ENCODE assay signal across 8 mouse cellular contexts in genomic region chr2:39189961-39190560, GRCm38 (mm10). TPM values are rescaled to one million over a fixed set of nuclear protein-coding genes. Genes with fewer than 3 reads are reported as not detected.
DNase-seq lines count a peak whose midpoint lies in the region; ATAC-seq lines count a peak whose summit lies in the region.

No protein-coding gene starts in this region.

- peak overlapping the region; percentile 80 for H3K27ac ChIP-seq in neural tube, embryonic 11.5 days (ENCODE audit: low read depth, low read length)
- H3K27ac ChIP-seq in forebrain, embryonic 16.5 days (ENCODE audit: low read length): peak overlapping the region; percentile 99
- peak overlapping the region; percentile 97 for H3K27ac ChIP-seq in limb, embryonic 15.5 days
- peak overlapping the region; percentile 99 for H3K27ac ChIP-seq in midbrain, embryonic 16.5 days (ENCODE audit: low read length)

- peaks cover 9% of the 10 kb centered on the region; the same call in 1 of the 2 replicates for H3K4me1 ChIP-seq in neural tube, embryonic 11.5 days (ENCODE audit: control insufficient read depth, insufficient read depth, low read length)
- peaks cover 13% of the 10 kb centered on the region for H3K4me1 ChIP-seq in forebrain, embryonic 16.5 days (replicated peaks; ENCODE audit: control insufficient read depth, insufficient read depth, low read length)
- peaks cover 14% of the 10 kb centered on the region for H3K4me1 ChIP-seq in limb, embryonic 15.5 days
- peaks cover 21% of the 10 kb centered on the region for H3K4me1 ChIP-seq in midbrain, embryonic 16.5 days (ENCODE audit: control insufficient read depth, insufficient read depth, low read length)

- ATAC-seq in neural tube, embryonic 11.5 days (ENCODE audit: insufficient read depth, low FRiP score, low TSS enrichment): peak; percentile 87
- ATAC-seq in forebrain, embryonic 16.5 days: peak; percentile 85
- ATAC-seq in limb, embryonic 15.5 days (ENCODE audit: insufficient number of reproducible peaks, low FRiP score, low TSS enrichment, low read depth): peak; percentile 74
- ATAC-seq in midbrain, embryonic 16.5 days: peak; percentile 88

- WGBS in neural tube, embryonic 11.5 days: under 1% methylated on average over 35 of the region's 39 CpGs
- 0% methylated on average over 38 of the region's 39 CpGs for WGBS in forebrain, embryonic 16.5 days
- WGBS in limb, embryonic 15.5 days: under 1% methylated on average over 36 of the region's 39 CpGs
- 1% methylated on average over 38 of the region's 39 CpGs for WGBS in midbrain, embryonic 16.5 days

- H3K27me3 ChIP-seq in neural tube, embryonic 11.5 days (ENCODE audit: control insufficient read depth, insufficient read depth, low read length): no peaks in the 10 kb centered on the region
- no peaks in the 10 kb centered on the region for H3K27me3 ChIP-seq in forebrain, embryonic 16.5 days (replicated peaks; ENCODE audit: control insufficient read depth, insufficient read depth, low read length)
- no peaks in the 10 kb centered on the region for H3K27me3 ChIP-seq in limb, embryonic 15.5 days
- no peaks in the 10 kb centered on the region for H3K27me3 ChIP-seq in midbrain, embryonic 16.5 days (ENCODE audit: control insufficient read depth, insufficient read depth, low read depth, low read length)

- no peaks in the 10 kb centered on the region for H3K9me3 ChIP-seq in neural tube, embryonic 11.5 days (ENCODE audit: control insufficient read depth, low read length)
- no peaks in the 10 kb centered on the region for H3K9me3 ChIP-seq in forebrain, embryonic 16.5 days (ENCODE audit: control insufficient read depth, low read length)
- H3K9me3 ChIP-seq in limb, embryonic 15.5 days: no peaks in the 10 kb centered on the region
- no peaks in the 10 kb centered on the region for H3K9me3 ChIP-seq in midbrain, embryonic 16.5 days (replicated peaks; ENCODE audit: control insufficient read depth, low read length, poor library complexity, severe bottlenecking)

- peaks cover 2% of the 10 kb centered on the region; the same call in 1 of the 2 replicates for H3K36me3 ChIP-seq in neural tube, embryonic 11.5 days (ENCODE audit: control insufficient read depth, insufficient read depth, low read length)
- no peaks in the 10 kb centered on the region for H3K36me3 ChIP-seq in forebrain, embryonic 16.5 days (ENCODE audit: control insufficient read depth, insufficient read depth)
- peaks cover 5% of the 10 kb centered on the region; the same call in 1 of the 2 replicates for H3K36me3 ChIP-seq in limb, embryonic 15.5 days
- H3K36me3 ChIP-seq in midbrain, embryonic 16.5 days (ENCODE audit: control insufficient read depth, insufficient read depth, low read length): no peaks in the 10 kb centered on the region

- H3K9ac ChIP-seq in neural tube, embryonic 11.5 days (ENCODE audit: low read length): peak overlapping the region; percentile 70
- peak overlapping the region; percentile 84 for H3K9ac ChIP-seq in forebrain, embryonic 16.5 days (replicated peaks; ENCODE audit: low read depth, low read length)
- peak overlapping the region; percentile 89 for H3K9ac ChIP-seq in limb, embryonic 15.5 days
- H3K9ac ChIP-seq in midbrain, embryonic 16.5 days (ENCODE audit: low read depth, low read length): peak overlapping the region; percentile 99

- DNase-seq in adrenal gland, postnatal 10 days: peak; percentile 61
- no peak for DNase-seq in adrenal gland, adult 18-20 months (ENCODE audit: low spot score in 2 of 2)
- no peak for DNase-seq in neural tube, embryonic 11.5 days (ENCODE audit: low spot score)
- DNase-seq in neural tube, embryonic 10.5 days (ENCODE audit: extremely low spot score, low spot score): no peak
- no peak for DNase-seq in ovary, postnatal 14 days (ENCODE audit: low spot score)

- H3K4me2 ChIP-seq in neural tube, embryonic 11.5 days (ENCODE audit: low read depth): peak overlapping the region; percentile 74
- H3K4me2 ChIP-seq in forebrain, embryonic 16.5 days (ENCODE audit: low read length): peak overlapping the region; percentile 82
- H3K4me2 ChIP-seq in limb, embryonic 15.5 days: peak overlapping the region; percentile 73
- peak overlapping the region; percentile 60 for H3K4me2 ChIP-seq in midbrain, embryonic 16.5 days (ENCODE audit: low read length)

- H3K4me3 ChIP-seq in neural tube, embryonic 11.5 days (ENCODE audit: low read depth, low read length): peak overlapping the region; percentile 49
- peak overlapping the region; percentile 99 for H3K4me3 ChIP-seq in forebrain, embryonic 16.5 days (replicated peaks; ENCODE audit: low read length)
- H3K4me3 ChIP-seq in limb, embryonic 15.5 days: peak overlapping the region; percentile 96
- peak overlapping the region; percentile 99 for H3K4me3 ChIP-seq in midbrain, embryonic 16.5 days (ENCODE audit: low read depth, low read length)

RNA-seq across cellular contexts. Expression of gene Scai, which starts 0.5 kb away (rescaled TPM):
- 10 to 100 TPM in 1 of 2 experiments, 1 to 10 TPM in 1; 9.5 to 14.4 TPM for total RNA-seq in adrenal gland, postnatal 10 days (2021)
- 1 to 10 TPM; 5.5 to 6.2 TPM for total RNA-seq in adrenal gland, adult 18-20 months (2021)
- polyA plus RNA-seq in neural tube, embryonic 11.5 days (2014; fragmentation: Nextera tagmentation; extraction: Ambion mirVana): 7.7 and 12.4 TPM in 2 replicates
- polyA plus RNA-seq in forebrain, embryonic 16.5 days (2015; fragmentation: Nextera tagmentation; extraction: Ambion mirVana): 17.9 and 21.7 TPM in 2 replicates
- polyA plus RNA-seq in limb, embryonic 15.5 days (2015; fragmentation: Nextera tagmentation; extraction: Ambion mirVana): 9.3 and 11.7 TPM in 2 replicates
- polyA plus RNA-seq in midbrain, embryonic 16.5 days (2015; fragmentation: Nextera tagmentation; extraction: Ambion mirVana): 18.7 and 22.8 TPM in 2 replicates

RNA-seq across cellular contexts. Expression of gene Ppp6c, which starts 36.2 kb away (rescaled TPM):
- total RNA-seq in adrenal gland, postnatal 10 days (2021): 10 to 100 TPM; 80.8 to 80.9 TPM
- 100 to 1,000 TPM in 1 of 2 experiments, 10 to 100 TPM in 1; 94.5 to 103 TPM for total RNA-seq in adrenal gland, adult 18-20 months (2021)
- polyA plus RNA-seq in neural tube, embryonic 11.5 days (2014; fragmentation: Nextera tagmentation; extraction: Ambion mirVana): 90.3 and 93.9 TPM in 2 replicates
- 80.7 and 92.3 TPM in 2 replicates for polyA plus RNA-seq in forebrain, embryonic 16.5 days (2015; fragmentation: Nextera tagmentation; extraction: Ambion mirVana)
- 80.0 and 80.4 TPM in 2 replicates for polyA plus RNA-seq in limb, embryonic 15.5 days (2015; fragmentation: Nextera tagmentation; extraction: Ambion mirVana)
- 70.7 and 74.3 TPM in 2 replicates for polyA plus RNA-seq in midbrain, embryonic 16.5 days (2015; fragmentation: Nextera tagmentation; extraction: Ambion mirVana)

Comparison
In these comparisons a context has a peak if more than half of its experiments do, and no peak if none do; other contexts are left out.
1. H3K4me3 ChIP-seq: peak in every context shown above with its lines; median percentile 99 in forebrain, embryonic 16.5 days; 99 in midbrain, embryonic 16.5 days; 96 in limb, embryonic 15.5 days; 49 in neural tube, embryonic 11.5 days.